Mouse (Mus musculus) gastrocnemius, postnatal 25 days (tissue): ENCODE measurements around the gene Adcy10. TPM values are rescaled to one million over a fixed set of nuclear protein-coding genes. Genes with fewer than 3 reads are reported as not detected.

ENCODE experiments used
- DNase-seq: peaks from one replicate; pipeline ENCODE4 v3.0.0; 2022
- total RNA-seq, 2 experiments: library from RNA; stranded (reverse); gene quantifications; 1 replicate in 1 of 2; 2 replicates in 1 of 2; pipeline ENCODE4 v1.2.3; 2021

The Adcy10 gene
- total RNA-seq, 2 experiments from 2014 or later, result 0.40 TPM; not detected in 1

DNA sequence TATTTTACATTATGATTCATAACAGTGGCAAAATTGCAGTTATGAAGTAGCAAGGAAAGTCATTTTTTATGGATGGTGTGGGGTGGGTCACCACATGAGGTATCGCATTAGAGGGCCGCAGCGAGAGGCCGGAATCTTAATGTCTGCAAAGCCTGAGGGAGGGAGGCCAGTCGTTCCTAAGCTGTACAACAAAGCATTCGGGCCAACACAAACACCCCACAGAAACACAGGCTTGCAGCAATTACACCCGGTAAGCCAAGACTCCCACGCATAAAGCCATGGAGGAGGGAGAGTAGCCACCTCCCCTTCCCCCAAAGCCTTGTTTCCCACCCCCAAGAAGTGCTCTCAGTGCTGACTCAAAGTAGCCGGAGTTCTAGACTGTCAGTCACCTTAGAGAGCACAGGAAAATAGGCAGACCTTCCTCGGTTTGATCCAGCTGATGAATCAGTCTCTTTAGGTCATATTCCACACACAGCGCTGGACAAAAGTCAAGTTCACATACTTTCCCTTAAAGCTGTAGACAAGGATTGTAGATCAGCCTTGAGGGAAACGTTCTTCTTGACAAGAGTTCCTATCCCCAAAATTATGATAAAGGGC lies 51.2 kb downstream of the Adcy10 start:
- no peak for DNase-seq

DNA sequence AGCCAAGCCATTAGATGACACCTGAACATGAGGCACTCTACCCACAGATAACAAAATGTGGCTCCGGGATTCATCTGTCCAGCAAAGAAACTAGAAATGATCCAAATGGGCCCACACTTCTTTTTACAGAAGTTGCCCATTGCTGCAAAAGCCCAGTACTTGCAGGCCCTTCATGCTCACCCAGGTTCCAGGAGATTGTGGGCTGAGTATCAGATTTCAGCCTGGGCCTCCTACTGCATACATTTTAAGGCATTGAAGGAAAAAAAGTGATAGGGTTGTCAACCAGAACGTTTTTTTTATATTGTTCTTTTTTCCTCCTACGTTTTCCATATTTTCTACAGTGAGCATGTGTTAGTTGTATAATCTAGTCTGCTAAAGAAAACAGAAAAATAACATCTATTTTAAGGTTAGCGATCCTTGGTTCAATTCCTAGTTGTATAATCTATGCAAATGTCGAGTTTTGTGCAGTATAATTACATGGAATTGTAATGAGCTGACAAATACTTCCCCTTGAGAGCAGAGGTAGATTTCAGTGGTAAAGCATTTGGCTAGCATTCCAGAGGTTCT lies 52.3 kb downstream of the Adcy10 start:
- no peak for DNase-seq

DNA sequence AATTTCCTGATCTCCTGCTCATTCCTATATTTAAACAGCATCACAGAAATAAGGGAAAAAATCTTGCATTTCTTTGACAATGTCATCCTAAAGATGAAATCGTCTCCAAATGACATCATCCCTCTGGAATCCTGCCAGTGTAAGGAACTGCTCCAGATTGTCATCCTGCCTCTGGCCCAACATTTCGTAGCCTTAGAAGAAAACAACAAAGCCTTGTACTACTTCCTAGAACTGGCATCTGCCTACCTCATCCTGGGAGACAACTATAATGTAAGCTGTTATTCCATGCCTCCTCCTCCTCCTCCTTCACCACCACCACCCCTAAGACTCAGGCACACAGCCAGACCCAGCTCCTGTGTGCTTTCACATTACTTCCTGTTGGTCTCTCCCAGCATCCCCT lies 71.7 kb downstream of the Adcy10 start:
- DNase-seq, result no peak

DNA sequence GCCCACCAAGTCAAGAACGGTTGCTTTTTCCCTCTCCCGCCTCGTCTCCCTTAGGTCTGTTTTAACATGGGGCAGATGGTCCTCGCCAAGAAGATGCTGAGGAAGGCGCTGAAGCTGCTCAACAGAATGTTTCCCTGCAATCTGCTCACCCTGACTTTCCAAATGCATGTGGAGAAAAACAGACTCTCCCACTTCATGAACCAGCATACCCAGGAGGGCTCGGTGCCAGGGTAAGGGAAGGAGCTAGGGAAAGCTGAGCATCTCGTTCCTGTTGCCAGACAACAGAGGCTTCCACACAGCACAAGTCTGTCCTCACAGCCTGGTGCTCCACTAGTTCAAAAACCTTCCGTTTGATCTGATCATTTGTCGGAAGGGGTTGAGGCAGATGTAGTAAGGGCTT lies 74.1 kb downstream of the Adcy10 start:
- no peak for DNase-seq

DNA sequence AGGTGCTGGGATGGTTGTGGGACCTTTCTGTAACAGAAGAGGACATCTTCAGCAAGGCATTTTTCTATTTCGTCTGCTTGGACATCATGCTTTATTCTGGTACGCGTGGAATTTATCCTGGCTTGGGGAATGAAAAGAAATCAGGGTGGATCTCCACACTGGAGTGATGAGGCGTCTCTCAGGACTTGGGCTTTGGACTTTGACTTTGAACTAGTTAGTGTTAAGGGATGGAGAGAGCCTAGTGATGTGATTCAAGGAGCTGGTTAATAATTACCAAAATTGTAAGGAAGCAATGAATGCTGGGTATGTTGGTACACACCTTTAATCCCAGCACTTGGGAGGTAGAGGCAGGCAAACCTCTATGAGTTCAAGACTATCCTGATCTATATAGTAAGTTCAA lies 80.3 kb downstream of the Adcy10 start:
- no peak for DNase-seq

DNA sequence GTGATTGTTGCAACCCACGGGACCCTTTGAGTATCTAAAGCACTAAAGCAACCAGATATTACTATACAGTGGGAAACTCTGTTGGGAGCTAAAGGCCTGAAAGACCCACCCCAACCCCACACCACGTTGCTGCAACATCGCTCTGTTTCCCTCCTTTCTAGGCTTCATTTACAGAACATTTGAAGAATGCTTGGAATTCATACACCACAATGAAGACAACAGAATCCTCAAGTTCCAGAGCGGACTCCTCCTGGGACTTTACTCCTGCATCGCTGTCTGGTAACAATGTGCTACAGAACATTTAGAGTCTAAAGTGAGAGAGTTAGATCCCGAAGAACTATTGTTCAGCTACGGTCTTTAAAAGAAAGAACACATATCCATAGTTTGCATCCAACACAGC lies 82.5 kb downstream of the Adcy10 start:
- no peak for DNase-seq

DNA sequence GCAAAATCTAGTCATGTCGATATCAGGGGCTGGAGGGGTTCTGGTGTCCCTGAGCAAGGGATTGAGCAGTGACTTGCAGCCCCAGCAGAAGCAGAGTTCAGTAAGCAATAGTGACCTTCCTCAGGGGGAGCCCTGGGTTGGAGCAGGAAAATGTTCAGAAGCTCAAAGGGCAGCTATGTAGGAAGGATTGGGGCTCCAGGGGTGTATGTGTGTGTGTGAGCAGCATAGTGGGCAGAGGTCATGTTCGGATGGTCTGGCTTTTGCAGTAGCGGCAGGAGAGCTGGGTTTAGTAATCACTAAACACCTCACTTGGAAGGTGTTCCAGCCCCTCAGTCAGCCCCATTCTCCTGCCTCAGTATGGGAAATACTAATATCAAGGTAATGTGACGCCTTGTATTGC lies 91.0 kb downstream of the Adcy10 start:
- DNase-seq, result no peak

DNA sequence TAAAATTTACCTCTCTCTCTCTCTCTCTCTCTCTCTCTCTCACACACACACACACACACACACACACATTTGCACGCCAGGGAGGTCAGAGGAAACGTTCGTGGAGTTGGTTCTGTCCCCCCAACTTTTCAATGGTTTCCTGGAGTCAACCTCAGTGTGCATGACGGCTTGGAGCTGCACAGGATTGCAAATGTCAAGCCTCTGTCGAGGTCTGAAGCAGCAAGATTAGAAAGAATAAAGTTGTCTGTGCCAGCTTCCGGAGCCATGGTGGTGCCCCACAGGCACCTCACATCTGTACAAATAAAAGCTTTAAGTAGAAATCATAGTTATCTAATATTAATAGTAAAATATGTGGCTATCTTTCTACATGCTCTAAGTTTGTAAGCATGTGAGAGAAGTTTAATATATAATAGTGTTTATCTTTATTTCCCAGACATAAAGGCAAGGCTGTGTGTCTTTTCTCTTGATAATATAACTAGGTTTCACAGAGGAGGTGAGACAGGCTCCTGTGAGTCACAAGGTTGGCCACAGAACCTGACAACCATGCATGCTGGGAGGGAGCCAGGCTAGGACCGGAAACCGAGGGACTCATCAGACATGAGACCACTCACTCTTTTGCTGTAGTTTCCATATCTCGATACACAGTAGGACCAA lies 91.6 kb downstream of the Adcy10 start:
- DNase-seq, result no peak

DNA sequence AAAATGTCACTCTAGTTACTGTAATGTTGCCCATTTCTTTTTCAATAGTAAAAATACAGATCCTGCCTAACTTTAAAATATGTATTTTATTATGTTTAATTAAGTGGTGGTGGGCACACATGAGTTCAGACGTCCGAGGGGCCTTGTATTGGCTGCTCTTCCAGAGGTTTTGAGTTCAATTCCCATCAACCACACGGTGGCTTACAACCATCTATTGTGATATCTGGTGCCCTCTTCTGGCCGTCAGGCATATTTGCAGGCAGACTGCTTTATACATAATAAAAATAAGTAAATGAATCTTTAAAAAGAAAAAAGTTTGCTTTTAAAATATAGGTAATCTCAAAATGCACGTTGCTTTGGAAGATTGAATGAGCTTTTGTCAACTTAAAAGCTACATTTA lies 94.3 kb downstream of the Adcy10 start:
- DNase-seq, result no peak

DNA sequence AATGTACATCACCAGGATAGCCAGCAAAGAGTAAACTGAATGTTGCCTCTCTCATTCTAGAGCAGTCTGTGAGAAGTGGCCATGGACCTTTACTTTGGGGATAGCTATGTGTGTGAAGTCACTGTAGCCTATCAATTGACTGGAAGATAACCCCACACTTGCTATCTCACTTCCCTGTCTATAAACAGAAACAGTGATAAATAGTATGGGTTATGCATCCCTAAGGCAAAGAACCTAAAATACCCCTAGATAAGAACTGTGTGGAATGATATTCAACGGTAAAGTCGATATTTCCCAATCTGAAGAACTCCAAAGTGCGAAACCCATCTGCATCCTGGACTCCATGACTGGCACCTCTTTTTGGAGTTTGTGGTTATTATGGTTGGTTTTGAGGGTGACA lies 96.3 kb downstream of the Adcy10 start:
- DNase-seq, result no peak

DNA sequence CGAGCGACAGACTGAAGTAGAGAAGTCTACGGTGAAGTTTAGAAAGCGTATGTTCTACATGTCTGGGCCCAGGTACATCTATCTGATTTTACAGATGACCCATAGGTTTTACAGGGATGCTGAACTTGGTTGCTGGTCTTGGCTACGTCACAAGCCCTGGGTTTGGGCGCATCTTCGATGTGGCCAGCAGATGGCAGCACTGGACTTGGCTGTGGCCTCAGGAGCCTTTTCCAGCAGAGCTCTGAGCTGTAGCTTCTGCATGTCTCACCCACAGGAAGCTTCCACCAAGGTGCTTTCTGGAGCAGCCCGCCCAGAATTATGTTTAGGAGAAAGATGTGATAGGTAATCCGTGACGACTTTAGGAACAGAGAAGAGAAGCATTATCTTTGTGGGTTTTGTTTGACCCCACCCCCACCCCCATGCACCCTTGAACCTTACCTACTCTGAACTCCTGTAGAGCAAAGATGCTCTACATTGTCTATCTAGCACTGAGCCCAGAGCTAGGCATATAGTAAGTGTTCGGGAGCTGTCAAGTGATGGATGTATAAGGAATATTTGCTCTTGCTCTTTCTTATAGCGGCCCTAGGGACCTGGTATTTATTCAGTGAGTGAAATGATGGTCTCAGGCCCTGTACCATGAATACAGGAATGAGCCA lies 98.7 kb downstream of the Adcy10 start:
- DNase-seq, result peak; percentile 76

DNA sequence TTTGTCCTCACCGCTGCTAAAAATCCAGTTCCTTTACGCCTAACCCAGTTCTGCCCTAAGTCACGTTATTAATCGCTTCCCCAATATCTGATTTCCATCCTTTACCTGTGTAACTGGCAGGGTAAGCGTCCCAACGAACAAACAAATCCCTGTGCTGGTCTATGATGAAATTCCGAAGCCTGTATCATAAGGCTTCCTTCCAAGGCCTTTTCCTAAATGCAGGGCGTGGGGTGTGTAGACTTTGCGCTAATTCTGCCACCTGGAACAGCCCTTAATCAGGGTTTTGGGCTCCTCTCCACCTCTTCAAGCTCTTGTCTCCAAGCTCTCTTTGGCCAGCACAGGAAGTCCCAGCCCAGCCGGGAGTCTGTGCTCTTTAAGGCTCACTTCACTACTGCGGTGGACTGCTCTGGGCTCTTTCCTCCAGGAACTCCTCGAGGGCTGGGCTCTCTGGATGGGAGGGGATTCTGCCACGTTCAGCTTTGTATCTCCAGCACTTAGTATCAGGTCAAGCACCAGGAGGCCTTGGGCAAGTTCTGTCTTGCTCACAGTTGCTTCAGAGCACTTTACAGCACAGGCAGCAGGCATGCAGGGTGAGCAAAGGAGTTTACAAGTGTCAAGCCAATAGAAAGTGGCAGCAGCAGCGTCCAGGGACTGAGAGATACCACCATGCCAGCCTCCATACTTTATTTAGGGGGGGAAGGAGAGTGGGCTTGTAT lies 100.6 kb downstream of the Adcy10 start:
- DNase-seq, result no peak

DNA sequence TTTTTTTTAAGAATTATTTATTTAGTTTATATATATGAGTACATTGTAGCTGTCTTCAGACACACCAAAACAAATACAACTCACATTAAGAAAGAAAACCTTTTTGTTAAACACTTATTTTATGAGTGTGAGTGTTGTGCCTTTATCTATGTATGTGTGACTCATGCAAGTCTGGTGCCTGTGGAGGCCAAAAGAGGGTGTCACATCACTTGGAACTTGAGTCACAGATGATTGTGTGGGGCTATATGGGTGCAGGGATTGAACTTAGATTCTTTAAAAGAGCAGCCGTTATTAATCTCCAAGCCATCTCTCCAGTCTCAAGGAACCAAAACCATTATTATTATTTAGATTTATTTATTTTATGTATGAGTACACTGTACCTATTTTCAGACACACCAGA lies 101.4 kb downstream of the Adcy10 start:
- DNase-seq, result no peak

DNA sequence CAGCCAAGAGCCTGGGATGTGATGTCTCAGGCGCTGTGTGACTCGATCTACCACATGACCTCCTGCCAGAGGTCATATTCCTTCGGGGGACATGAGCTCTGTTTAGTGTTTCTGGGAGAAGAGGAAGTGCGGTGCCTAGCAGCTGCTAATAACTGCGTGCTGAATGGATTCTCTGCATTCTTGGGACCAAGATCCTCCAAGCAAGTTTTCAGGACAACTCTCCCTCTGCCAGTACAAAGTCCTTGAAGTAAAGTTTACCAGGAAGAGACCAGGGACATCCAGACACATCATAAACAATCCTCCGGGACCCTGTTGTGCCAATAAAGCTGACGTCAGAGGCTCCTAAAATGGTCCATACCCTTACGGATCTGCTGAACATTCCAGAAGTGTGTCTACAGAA lies 102.9 kb downstream of the Adcy10 start:
- DNase-seq, result no peak

DNA sequence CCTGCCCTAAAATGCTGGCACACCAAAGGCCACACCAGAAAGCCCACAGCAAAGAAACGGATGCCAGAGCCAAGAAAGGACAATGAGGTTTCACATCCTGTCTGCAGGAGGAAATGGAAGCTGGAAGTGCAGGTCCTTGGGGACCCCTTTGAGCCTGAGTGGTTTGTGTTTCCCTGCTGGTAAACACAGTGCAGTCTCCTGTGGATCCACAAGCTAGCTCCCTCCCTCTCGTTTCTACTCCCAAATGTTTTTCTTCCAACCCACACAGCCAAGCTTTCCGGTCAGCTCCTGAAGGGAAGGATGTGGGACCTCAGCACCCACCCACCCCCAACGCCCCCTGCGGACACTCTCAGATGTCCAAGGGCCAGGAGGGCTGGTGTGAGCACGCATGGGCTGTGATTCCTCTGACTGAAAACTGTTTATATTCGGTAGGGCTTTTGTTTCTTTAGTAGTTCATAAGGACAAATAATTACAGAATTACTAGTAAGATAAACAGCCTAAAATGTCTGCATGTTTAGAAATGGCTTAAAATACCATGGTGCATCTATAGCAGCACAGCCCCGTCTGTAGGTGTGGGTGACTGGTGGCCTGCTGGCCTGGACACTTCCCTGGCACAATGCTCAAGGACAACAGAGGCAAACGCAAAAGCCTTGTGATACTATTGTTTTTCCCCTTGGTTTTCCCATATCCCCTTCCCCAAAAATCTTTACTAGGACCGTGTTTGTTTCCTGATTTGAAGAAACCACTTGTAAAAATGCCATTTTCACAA lies 104.5 kb downstream of the Adcy10 start:
- peak; percentile 56 for DNase-seq

DNA sequence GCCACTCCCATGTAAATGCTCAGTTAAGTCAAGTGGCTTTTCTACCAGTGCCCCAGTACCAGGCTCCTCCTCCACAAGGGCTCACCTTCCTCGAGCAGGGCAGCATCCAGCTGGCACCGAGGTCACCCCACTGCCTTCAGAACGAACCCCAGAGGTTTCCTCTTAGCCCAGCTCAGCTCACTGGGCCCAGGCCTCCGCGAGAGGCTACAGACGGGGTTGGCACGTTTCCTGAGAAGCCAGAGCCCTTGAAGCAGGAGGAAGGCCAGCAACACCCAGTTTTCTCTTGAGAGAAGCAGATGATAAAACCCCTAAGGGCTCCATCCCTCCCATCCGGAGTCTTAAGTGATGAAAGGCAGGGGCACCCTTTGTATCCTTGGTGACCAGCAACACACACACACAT lies 105.8 kb downstream of the Adcy10 start:
- DNase-seq, result no peak

DNA sequence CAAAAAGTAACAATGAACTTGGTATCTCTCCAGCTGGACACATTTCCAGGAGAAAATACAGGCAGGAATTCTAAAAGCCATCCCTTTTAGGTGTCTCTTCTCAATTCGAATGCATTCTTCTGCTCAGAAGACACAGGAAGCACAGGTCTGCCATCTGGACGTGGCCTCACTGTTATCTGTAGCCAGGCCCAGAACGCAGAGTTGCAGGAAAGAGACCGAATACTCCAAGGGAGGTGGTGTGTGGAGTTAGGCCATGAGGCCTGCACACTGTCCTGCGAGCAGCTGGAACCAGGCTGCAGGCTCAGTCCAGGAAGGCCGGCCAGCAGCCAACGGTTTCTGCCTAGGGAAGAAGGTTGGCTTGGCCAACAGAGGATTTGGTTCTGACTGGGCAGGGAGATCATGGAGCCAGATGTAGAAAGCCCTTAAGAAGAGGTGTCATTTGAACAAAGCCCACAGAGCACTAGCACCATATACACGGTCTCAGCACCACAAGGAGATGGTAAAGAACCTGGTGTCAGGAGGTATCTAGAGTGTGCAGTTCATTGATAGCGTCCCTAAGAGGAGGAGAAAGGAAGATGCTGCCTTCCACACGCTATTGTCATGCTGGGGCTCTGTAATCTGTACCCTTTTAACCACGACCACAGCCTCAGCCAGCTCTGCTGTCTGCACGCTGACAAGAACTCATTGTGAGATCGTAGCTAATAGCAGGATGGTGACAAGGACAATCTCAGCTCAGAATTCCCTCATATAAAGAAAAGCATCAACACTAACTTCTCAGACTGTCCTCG lies 107.5 kb downstream of the Adcy10 start:
- peak; percentile 77 for DNase-seq

DNA sequence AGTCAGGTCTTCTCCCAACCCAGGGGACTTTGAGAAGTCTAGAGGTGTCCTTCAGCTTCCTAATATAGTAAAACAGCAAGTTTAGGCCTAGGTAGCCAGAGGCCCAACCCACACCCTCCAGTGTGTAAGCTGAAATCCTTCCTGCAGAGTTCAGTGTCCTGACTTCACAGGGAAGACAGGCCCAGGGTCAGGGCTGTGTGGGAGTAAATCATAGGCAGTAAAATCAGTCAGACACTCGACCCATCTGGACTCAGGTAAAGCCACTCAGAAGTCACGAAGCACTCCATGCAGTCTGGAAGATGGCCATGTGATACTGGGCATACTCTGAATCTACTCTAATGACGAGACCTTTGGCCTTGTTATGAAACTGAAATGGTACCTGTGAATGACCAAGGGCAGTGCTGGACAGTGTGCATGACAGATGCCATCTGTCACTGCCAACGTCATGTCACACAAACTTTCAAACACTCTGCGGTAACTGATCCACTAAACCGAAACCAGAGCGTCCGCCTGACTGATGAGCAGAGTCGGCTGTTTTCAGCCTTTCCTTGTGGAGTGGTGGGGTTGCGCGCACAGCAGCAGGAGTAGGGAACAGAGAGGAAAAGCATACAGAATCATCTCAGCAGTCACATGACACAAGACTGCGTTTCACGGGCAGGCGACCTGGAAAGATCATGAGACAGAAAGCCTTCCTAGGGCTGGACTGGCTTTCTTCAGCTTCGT lies 109.9 kb downstream of the Adcy10 start:
- peak; percentile 71 for DNase-seq

DNA sequence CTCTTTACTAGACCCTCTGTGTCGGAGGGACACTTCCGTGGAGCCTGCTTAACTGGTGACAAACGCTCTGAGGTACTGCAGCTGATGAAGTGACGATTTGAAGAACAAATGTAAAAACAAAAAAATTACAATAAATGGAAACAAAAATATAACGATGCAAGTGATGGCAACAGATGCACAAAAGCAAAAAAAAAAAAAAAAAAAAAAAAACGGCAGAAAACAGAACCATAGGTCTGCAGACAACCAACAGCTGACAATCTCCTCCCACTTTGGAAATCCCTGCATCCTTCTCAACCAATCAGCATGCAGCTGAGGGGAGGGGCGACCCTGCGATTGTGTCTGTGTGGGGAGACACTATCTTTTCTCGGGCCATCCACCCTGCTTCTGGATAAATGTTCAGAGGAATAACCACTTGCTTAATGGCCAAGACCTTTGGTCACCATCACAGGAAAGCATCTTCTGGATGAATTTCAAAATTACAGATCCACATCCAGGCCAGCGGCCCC lies 116.8 kb downstream of the Adcy10 start:
- DNase-seq, result no peak

DNA sequence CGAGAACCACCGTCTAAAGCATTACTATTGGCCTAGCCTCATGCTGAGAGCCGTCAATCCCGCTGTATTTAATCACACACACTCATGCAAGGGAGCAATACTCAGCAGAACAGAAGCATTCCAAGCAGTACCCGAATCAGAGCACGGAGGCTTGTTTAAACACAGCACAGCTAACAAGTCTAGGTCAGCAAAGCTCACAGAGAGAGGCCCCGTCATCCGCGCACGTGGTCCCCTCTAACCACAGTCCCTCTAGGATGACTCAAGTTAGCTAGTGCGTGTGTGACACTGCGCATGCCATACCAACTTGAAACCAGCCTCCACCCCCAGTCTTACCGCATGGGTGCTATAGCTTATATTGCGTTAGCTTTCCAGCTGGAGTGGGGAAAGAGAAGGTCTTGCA lies 118.2 kb downstream of the Adcy10 start:
- no peak for DNase-seq
